Mouse (Mus musculus) cerebellum, postnatal 4 days (tissue): ENCODE measurements around the gene Arid1b.
A peak's percentile ranks its signal among the peaks of the same experiment; 100 is the strongest.
"Not testable (repeated sequence)": the region's sequence is repeated elsewhere in the genome, so short reads cannot be mapped to it uniquely, and the experiment has no call there.

Source experiments
- DNase-seq, 2 experiments: peaks; one replicate each; pipeline ENCODE4 v3.0.0; 2022; ENCODE audit warnings: low spot score in 2 of 2, mixed read lengths in 1 of 2

Gene Arid1b

DNA sequence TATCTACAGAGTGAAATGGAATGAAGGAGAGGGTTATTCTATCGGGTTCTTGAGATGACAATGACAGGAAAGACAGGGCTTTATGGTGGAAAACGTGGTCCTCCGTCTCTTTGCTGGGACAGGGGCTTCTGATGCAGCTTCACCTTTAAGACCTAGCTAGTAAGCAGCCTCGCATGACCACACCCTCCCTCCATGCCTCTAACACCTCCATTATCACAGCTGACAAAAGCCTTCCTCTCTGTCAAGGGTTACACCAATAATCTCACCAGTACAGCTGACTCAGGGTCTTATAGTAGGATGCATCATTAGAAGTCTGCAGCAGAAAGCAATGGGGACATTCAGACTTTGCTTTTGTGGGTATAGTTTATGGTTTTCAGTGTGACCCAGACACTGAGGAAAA, 116.0 kb downstream of the Arid1b start:
- no peak for DNase-seq

GRCm38 (mm10) chr17:5110981-5111380, 116.8 kb downstream of the Arid1b start:
- DNase-seq: not testable (repeated sequence)

DNA sequence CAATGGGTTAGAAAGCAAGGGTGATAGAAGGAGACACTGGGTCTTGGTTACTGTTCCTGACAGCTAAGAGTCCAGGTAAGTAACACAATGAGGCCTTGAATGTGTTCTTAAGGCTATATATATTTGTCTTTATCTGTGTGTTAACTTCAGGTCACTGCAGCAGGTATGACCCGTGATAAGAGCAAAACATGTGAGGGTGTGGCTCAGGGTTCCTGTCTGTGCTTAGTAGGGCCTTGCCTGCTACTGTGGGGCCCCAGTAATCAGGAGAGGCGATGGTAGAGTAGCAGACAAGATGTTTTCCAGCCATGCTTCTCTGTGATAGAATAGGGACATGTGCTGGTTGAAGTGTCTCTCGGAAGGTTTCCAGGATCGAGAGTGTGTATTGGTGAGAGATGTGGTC, 118.0 kb downstream of the Arid1b start:
- DNase-seq: no peak

- DNase-seq: no peak
Observed at GRCm38 (mm10) chr17:5115952-5116351, 121.8 kb downstream of the Arid1b start.

- no peak for DNase-seq
Observed at GRCm38 (mm10) chr17:5116990-5117389, 122.9 kb downstream of the Arid1b start.

- no peak for DNase-seq
Observed at GRCm38 (mm10) chr17:5118171-5118570, 124.0 kb downstream of the Arid1b start.

GRCm38 (mm10) chr17:5124643-5125042, 130.5 kb downstream of the Arid1b start:
- no peak for DNase-seq

DNA sequence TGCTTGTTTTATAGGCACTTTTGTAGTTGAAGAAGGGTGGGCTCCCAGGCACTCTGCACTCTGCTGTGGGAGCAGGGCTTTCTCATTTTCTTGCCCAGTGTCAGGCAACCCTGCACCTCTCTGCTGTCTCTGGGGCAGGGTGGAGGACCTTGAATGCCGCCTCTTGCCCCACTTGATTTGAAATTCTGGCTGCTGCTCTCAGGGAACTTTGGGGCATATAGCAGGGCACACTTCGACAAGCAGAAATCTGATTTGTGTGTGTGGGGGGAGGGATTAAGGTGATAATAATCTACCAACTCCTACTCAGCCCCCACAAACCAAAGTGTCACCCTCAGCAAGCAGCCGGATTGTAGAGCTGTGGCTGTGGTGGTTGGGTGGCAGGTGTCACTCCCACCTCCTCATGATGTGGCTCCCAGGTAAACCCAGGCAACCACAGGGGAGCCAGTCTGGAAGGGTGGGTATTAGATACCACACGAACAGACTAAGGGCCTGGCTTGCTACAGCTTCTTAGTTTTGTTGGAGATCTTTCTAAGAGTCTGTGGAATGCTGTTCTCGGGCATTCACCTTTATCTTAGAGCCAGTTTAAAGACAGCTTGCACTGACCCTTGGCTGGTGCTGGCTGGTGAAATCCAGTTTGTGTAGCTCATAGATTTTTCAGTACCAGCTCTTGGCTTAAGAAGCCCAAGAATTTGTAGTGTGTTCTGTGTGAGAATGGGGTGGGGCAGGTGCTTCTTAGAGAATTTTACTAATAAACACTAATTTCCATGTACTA, 131.1 kb downstream of the Arid1b start:
- DNase-seq: no peak

GRCm38 (mm10) chr17:5125856-5126806, 132.0 kb downstream of the Arid1b start:
- no peak for DNase-seq

- no peak for DNase-seq
Observed at GRCm38 (mm10) chr17:5129606-5130005, 135.5 kb downstream of the Arid1b start.

- no peak for DNase-seq
Observed at GRCm38 (mm10) chr17:5130116-5130515, 136.0 kb downstream of the Arid1b start.

DNA sequence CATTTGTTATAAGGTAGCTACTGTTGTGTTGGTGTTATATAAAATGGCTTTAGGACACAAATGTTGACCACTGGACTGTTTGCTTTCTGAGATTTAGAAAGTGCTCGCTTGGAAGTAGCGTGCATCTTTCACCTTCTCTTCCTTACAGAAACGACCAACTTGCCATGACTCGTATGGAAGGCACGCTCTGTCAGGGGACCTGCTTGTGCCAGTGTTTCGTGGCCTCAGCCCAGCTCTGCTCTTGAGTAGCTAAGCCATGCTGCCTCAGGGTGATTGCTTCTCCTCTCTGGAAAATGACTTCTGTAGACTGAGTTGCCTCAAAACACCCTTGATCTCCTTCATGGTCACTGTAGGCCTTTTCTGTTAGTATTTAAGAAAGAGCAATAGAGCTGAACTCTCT, 137.6 kb downstream of the Arid1b start:
- DNase-seq: no peak

DNA sequence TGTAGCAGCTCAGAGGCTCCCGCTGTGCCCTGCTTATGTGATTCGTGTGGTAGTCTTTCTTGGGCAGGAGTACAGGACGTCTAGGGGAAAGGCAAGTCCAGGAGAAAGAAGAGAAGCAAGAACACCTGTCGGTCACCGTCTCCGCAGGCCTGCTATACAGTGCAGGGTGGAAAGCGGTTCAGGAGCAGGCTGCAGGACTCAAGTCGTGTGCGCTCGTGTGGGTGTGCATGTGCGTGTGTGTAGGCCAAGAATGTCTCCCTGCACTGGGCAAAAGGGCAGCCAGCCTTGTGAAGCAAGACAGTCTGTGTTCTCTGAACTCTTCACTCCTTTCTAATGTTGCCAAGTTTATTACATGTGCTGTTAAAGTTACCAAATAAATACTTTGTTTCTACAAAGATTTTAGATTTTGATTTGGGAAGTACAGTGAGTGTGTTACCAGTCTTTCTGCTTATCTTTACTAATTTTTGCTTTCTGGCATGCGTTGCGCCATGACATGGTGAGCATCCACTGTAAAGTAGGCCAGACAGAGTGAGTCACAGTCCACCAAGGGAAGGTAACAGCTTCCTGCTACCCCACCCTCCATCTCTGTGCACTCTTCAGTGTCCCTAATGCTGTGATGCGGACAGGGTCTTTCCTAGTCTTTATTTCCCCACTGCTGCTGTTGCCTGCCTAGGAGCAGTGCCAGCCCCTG, 138.3 kb downstream of the Arid1b start:
- DNase-seq: no peak

- DNase-seq: no peak
Observed at GRCm38 (mm10) chr17:5132987-5133355, 138.8 kb downstream of the Arid1b start.

- DNase-seq: no peak
Observed at GRCm38 (mm10) chr17:5133831-5134230, 139.7 kb downstream of the Arid1b start.

DNA sequence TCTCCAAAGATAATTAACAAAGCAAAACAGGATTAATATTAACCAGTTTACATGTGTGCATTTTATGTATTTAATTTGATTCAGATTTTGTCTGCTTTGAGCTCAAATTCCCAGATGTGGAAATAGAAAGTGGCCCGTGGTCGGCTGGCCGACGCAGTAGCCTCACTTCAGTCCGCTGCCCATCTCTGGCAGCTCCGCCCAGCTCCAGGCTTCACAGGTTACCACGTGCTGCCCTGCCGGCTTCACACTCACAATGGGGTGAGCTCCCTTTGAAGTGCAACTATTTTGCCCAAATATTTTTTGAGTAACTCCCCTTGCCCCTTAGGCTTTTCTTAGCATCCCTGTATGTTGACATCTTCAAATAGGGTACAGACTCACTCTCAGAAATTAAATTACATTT, 140.1 kb downstream of the Arid1b start:
- no peak for DNase-seq

- DNase-seq: no peak
Observed at GRCm38 (mm10) chr17:5137936-5138335, 143.8 kb downstream of the Arid1b start.

- DNase-seq: peak in 1 of 2 experiments; percentile 37
Observed at GRCm38 (mm10) chr17:5138641-5139205, 144.6 kb downstream of the Arid1b start.

- no peak for DNase-seq
Observed at GRCm38 (mm10) chr17:5139553-5139952, 145.4 kb downstream of the Arid1b start.

DNA sequence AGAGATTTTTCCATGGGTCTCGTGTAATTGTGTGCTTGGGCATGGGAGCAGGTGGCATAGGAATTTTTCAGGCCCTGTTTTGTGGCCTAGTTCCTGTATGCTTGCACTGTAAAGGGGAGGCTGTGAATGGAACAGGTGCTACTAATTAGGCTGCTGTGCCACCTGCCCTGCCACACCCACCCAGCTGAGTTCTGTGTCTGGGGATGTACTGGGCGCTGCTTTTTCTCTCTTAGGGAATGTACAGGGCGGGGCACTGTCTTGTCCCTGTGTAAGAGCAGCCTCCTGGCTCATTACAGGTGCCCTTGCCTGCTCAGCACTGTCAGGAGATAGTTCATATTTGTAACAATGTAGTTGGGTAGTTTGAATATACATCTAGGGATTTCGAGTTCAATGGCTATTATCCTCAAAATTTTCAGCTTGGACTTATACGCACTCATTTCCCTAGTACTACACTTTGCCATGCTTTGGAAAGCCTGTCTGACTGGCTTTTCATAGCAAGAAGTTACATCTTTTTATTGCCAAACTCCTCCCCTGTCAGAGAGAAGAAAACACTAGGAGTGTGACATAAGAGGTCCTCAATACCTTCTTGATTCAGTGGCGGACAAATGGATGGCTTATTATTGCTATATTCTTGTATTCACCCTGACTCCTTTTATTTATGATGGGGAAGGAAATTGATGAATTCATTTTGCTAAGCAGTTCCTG, 149.8 kb downstream of the Arid1b start:
- no peak for DNase-seq

DNA sequence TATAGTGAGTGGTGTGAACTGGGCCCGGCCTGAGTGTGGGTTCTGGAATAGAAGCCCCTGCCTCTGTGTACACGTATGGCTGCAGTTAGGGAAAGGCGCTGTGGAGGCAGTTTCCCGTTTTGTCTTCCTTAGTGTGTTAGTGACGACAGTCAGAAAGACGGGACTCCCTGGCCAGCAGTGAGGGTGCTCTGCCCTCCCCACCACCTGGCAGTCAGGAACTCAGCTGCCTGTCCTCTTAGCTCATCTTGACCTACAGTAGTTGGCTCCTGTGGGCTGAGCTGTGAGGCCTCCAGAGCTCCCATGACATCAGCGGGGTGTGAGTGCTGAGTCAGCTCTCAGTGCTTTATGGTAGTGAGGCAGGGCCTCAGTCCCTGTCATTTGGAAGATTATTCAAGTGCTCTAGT, 156.5 kb downstream of the Arid1b start:
- DNase-seq: no peak
